Mouse (Mus musculus): ENCODE measurements around the gene Usp35. TPM values are rescaled to one million over a fixed set of nuclear protein-coding genes. Genes with fewer than 3 reads are reported as not detected.
A peak's percentile ranks its signal among the peaks of the same experiment; 100 is the strongest.

The Usp35 gene
- polyA plus RNA-seq, 1 experiment from 2014 or later: 1.5 TPM

GRCm38 (mm10) chr7:97334406-97334805, 2.6 kb upstream of the Usp35 start:
- no peak for DNase-seq (ENCODE audit: low spot score)
- no peak overlapping the region for H3K27ac ChIP-seq (ENCODE audit: low read length)
- 96% methylated on average over 2 of the region's 2 CpGs for WGBS
- no peaks in the 10 kb centered on the region; the same call in 1 of the 2 replicates for H3K4me1 ChIP-seq (ENCODE audit: insufficient read depth, low read depth, low read length)
- H3K9me3 ChIP-seq (ENCODE audit: low read length): no peaks in the 10 kb centered on the region
- no peak for TF ChIP-seq EP300 (IDR thresholded peaks at IDR 0.05)
- no peak for TF ChIP-seq CTCF (IDR thresholded peaks at IDR 0.05)
- H3K36me3 ChIP-seq (ENCODE audit: insufficient read depth, low read length): no peaks in the 10 kb centered on the region
- H3K4me2 ChIP-seq (replicated peaks; ENCODE audit: low read depth, low read length): no peak overlapping the region
- no peak overlapping the region for H3K4me3 ChIP-seq (ENCODE audit: low read depth, low read length)
- no peak for ATAC-seq
- no peak overlapping the region for H3K9ac ChIP-seq (replicated peaks; ENCODE audit: low read depth)
- H3K27me3 ChIP-seq (replicated peaks; ENCODE audit: insufficient read depth, low read length): no peaks in the 10 kb centered on the region

GRCm38 (mm10) chr7:97333113-97333898, 1.5 kb upstream of the Usp35 start:
- ATAC-seq (no peak), DNase-seq (ENCODE audit: low spot score) (no peak)
- Histone ChIP-seq H3K4me2 (replicated peaks; ENCODE audit: low read depth, low read length) (peak overlapping the region; percentile 88; the same call in 1 of the 2 replicates), H3K9ac (replicated peaks; ENCODE audit: low read depth) (no peak overlapping the region), H3K4me3 (ENCODE audit: low read depth, low read length) (peak overlapping the region; percentile 82), H3K4me1 (ENCODE audit: insufficient read depth, low read depth, low read length) (no peaks in the 10 kb centered on the region; the same call in 1 of the 2 replicates), H3K9me3 (ENCODE audit: low read length) (no peaks in the 10 kb centered on the region), H3K27me3 (replicated peaks; ENCODE audit: insufficient read depth, low read length) (no peaks in the 10 kb centered on the region), H3K27ac (ENCODE audit: low read length) (no peak overlapping the region), H3K36me3 (ENCODE audit: insufficient read depth, low read length) (no peaks in the 10 kb centered on the region)
- WGBS: 67% methylated on average over 6 of the region's 6 CpGs
- no peak for TF ChIP-seq CTCF (IDR thresholded peaks at IDR 0.05)
- no peak for TF ChIP-seq EP300 (IDR thresholded peaks at IDR 0.05)

- no peak for TF ChIP-seq EP300 (IDR thresholded peaks at IDR 0.05)
- no peak for TF ChIP-seq CTCF (IDR thresholded peaks at IDR 0.05)
- Histone ChIP-seq H3K9me3 (ENCODE audit: low read length) (no peaks in the 10 kb centered on the region), H3K4me1 (ENCODE audit: insufficient read depth, low read depth, low read length) (no peaks in the 10 kb centered on the region; the same call in 1 of the 2 replicates), H3K27me3 (replicated peaks; ENCODE audit: insufficient read depth, low read length) (no peaks in the 10 kb centered on the region), H3K27ac (ENCODE audit: low read length) (peak overlapping the region; percentile 47; the same call in 1 of the 2 replicates), H3K4me3 (ENCODE audit: low read depth, low read length) (peak overlapping the region; percentile 82), H3K36me3 (ENCODE audit: insufficient read depth, low read length) (no peaks in the 10 kb centered on the region), H3K4me2 (replicated peaks; ENCODE audit: low read depth, low read length) (peak overlapping the region; percentile 88), H3K9ac (replicated peaks; ENCODE audit: low read depth) (peak overlapping the region; percentile 71)
- DNase-seq (ENCODE audit: low spot score) (peak; percentile 49), ATAC-seq (peak; percentile 21)
- WGBS: 4% methylated on average over 9 of the region's 9 CpGs
These were observed 834 bp upstream of the Usp35 start for GRCm38 (mm10) chr7:97332667-97333041.

- H3K9ac ChIP-seq (replicated peaks; ENCODE audit: low read depth): peak overlapping the region; percentile 55; the same call in 1 of the 2 replicates
These were observed 732 bp downstream of the Usp35 start for GRCm38 (mm10) chr7:97330931-97331645.

GRCm38 (mm10) chr7:97329676-97330075, 2.1 kb downstream of the Usp35 start:
- ATAC-seq (no peak), DNase-seq (ENCODE audit: low spot score) (no peak)
- Histone ChIP-seq H3K36me3 (ENCODE audit: insufficient read depth, low read length) (no peaks in the 10 kb centered on the region), H3K4me3 (ENCODE audit: low read depth, low read length) (no peak overlapping the region), H3K9ac (replicated peaks; ENCODE audit: low read depth) (no peak overlapping the region), H3K27ac (ENCODE audit: low read length) (no peak overlapping the region), H3K4me2 (replicated peaks; ENCODE audit: low read depth, low read length) (no peak overlapping the region), H3K27me3 (replicated peaks; ENCODE audit: insufficient read depth, low read length) (peaks cover 13% of the 10 kb centered on the region; the same call in 1 of the 2 replicates), H3K9me3 (ENCODE audit: low read length) (no peaks in the 10 kb centered on the region), H3K4me1 (ENCODE audit: insufficient read depth, low read depth, low read length) (no peaks in the 10 kb centered on the region; the same call in 1 of the 2 replicates)
- 68% methylated on average over 3 of the region's 3 CpGs for WGBS
- TF ChIP-seq EP300 (IDR thresholded peaks at IDR 0.05) (no peak), CTCF (IDR thresholded peaks at IDR 0.05) (no peak)

More at GRCm38 (mm10) chr7:97330931-97331645, 732 bp downstream of the Usp35 start:
- no peaks in the 10 kb centered on the region; the same call in 1 of the 2 replicates for H3K4me1 ChIP-seq (ENCODE audit: insufficient read depth, low read depth, low read length)
- H3K4me3 ChIP-seq (ENCODE audit: low read depth, low read length): peak overlapping the region; percentile 82
- H3K9me3 ChIP-seq (ENCODE audit: low read length): no peaks in the 10 kb centered on the region
- no peak for DNase-seq (ENCODE audit: low spot score)
- TF ChIP-seq EP300 (IDR thresholded peaks at IDR 0.05) (no peak), CTCF (IDR thresholded peaks at IDR 0.05) (no peak)
- H3K27me3 ChIP-seq (replicated peaks; ENCODE audit: insufficient read depth, low read length): no peaks in the 10 kb centered on the region
- ATAC-seq: no peak
- 61% methylated on average over 11 of the region's 11 CpGs for WGBS
- H3K27ac ChIP-seq (ENCODE audit: low read length): no peak overlapping the region
- H3K36me3 ChIP-seq (ENCODE audit: insufficient read depth, low read length): no peaks in the 10 kb centered on the region
- peak overlapping the region; percentile 88 for H3K4me2 ChIP-seq (replicated peaks; ENCODE audit: low read depth, low read length)

GRCm38 (mm10) chr7:97328891-97329588, 2.8 kb downstream of the Usp35 start:
- H3K9ac ChIP-seq (replicated peaks; ENCODE audit: low read depth): no peak overlapping the region
- no peak overlapping the region for H3K4me2 ChIP-seq (replicated peaks; ENCODE audit: low read depth, low read length)
- peaks cover 18% of the 10 kb centered on the region; the same call in 1 of the 2 replicates for H3K27me3 ChIP-seq (replicated peaks; ENCODE audit: insufficient read depth, low read length)
- H3K9me3 ChIP-seq (ENCODE audit: low read length): no peaks in the 10 kb centered on the region
- no peak overlapping the region for H3K4me3 ChIP-seq (ENCODE audit: low read depth, low read length)
- ATAC-seq (no peak), DNase-seq (ENCODE audit: low spot score) (no peak)
- TF ChIP-seq EP300 (IDR thresholded peaks at IDR 0.05) (no peak), CTCF (IDR thresholded peaks at IDR 0.05) (no peak)
- no peaks in the 10 kb centered on the region for H3K36me3 ChIP-seq (ENCODE audit: insufficient read depth, low read length)
- H3K4me1 ChIP-seq (ENCODE audit: insufficient read depth, low read depth, low read length): no peaks in the 10 kb centered on the region; the same call in 1 of the 2 replicates
- H3K27ac ChIP-seq (ENCODE audit: low read length): no peak overlapping the region
- 61% methylated on average over 13 of the region's 13 CpGs for WGBS

Measured in lung, postnatal 0 days (tissue).